Mouse (Mus musculus) midbrain, embryonic 14.5 days (tissue): ENCODE results near the gene March2. TPM values are rescaled to one million over a fixed set of nuclear protein-coding genes. Genes with fewer than 3 reads are reported as not detected.

ENCODE experiments used
- ATAC-seq: fragments of 200-750 bp; cut with Nextera tagmentation; 2 replicates; pipeline ENCODE4 v1.8.0; 2017; ENCODE audit warnings: moderate number of reproducible peaks, moderate library complexity; ENCODE audit not compliant: low FRiP score, low TSS enrichment
- DNase-seq: peaks from one replicate; pipeline ENCODE4 v3.0.0-alpha.2; 2015
- H3K27ac ChIP-seq: fragments of 300-500 bp; sonication (generic); replicated peaks from 2 replicates; pipeline ENCODE4 v1.5.1; 2014; ENCODE audit warnings: mild to moderate bottlenecking, low read depth, low read length, moderate library complexity
- H3K27me3 ChIP-seq: fragments of 300-500 bp; sonication (generic); 2 replicates; pipeline ENCODE4 v1.6.1; 2014; ENCODE audit warnings: low read length, control low read depth, mixed read lengths; ENCODE audit not compliant: control insufficient read depth, insufficient read depth
- H3K36me3 ChIP-seq: fragments of 300-500 bp; sonication (generic); 2 replicates; pipeline ENCODE4 v1.6.1; 2014; ENCODE audit warnings: low read length, control low read depth; ENCODE audit not compliant: control insufficient read depth, insufficient read depth
- H3K4me1 ChIP-seq: fragments of 300-500 bp; sonication (generic); 2 replicates; pipeline ENCODE4 v1.6.1; 2014; ENCODE audit warnings: mild to moderate bottlenecking, antibody characterized with exemption, low read length, control low read depth; ENCODE audit not compliant: control insufficient read depth, insufficient read depth
- H3K4me2 ChIP-seq: fragments of 300-500 bp; sonication (generic); 2 replicates; pipeline ENCODE4 v1.6.1; 2014; ENCODE audit warnings: mild to moderate bottlenecking, low read length, moderate library complexity
- H3K4me3 ChIP-seq: fragments of 300-500 bp; sonication (generic); replicated peaks from 2 replicates; pipeline ENCODE4 v1.5.1; 2014; ENCODE audit warnings: low read depth, low read length
- H3K9ac ChIP-seq: fragments of 300-500 bp; sonication (generic); replicated peaks from 2 replicates; pipeline ENCODE4 v1.6.1; 2014; ENCODE audit warnings: mild to moderate bottlenecking, low read length, moderate library complexity
- H3K9me3 ChIP-seq: fragments of 300-500 bp; sonication (generic); 2 replicates; pipeline ENCODE4 v1.6.1; 2016; ENCODE audit warnings: low read length, control low read depth, mixed read lengths; ENCODE audit not compliant: control insufficient read depth
- WGBS: fragments of 180-500 bp; shearing (Covaris S2); extraction: QIAGEN DNeasy Blood & Tissue Kit; methylation state at CpG from one replicate; pipeline ENCODE4 v1.1.7; 2014; 5-methylcytosine and 5-hydroxymethylcytosine counted together
- polyA plus RNA-seq: library from polyadenylated mRNA; unstranded; fragments of >200 nt; fragmentation: Nextera tagmentation; extraction: Ambion mirVana; gene quantifications from 2 replicates; pipeline ENCODE4 v1.2.1, GENCODE M21; 2014

Gene March2
- 45.2 and 62.6 TPM in 2 replicates for polyA plus RNA-seq

- H3K9ac ChIP-seq: peak within 1 kb of the TSS; percentile 79
- peaks cover 4% of the 10 kb centered on the region; the same call in 1 of the 2 replicates for H3K4me1 ChIP-seq
- DNase-seq: peak; percentile 96
- peak; percentile 99 for ATAC-seq
- no peaks in the 10 kb centered on the region for H3K36me3 ChIP-seq
- no peaks in the 10 kb centered on the region for H3K9me3 ChIP-seq
- 0 out of 2 replicates have a peak within 1 kb of the TSS, but pooled peaks have one; percentile 20 for H3K27ac ChIP-seq
- 0% methylated on average over 46 of the region's 46 CpGs for WGBS
- no peaks in the 10 kb centered on the region for H3K27me3 ChIP-seq
- peak within 1 kb of the TSS; percentile 79 for H3K4me2 ChIP-seq
- H3K4me3 ChIP-seq: peak within 1 kb of the TSS; percentile 82
Measured at GRCm38 (mm10) chr17:33718384-33718881, at the start of gene March2. Gene March2, minus strand, starts transcription at chr17:33718670.

- Histone ChIP-seq H3K9ac (no peak overlapping the region), H3K9me3 (no peaks in the 10 kb centered on the region), H3K36me3 (no peaks in the 10 kb centered on the region), H3K4me2 (no peak overlapping the region), H3K27ac (no peak overlapping the region), H3K4me1 (no peaks in the 10 kb centered on the region), H3K27me3 (no peaks in the 10 kb centered on the region), H3K4me3 (no peak overlapping the region)
- DNase-seq: no peak
- ATAC-seq: no peak
- 78% methylated on average over 3 of the region's 3 CpGs for WGBS
Measured at GRCm38 (mm10) chr17:33766389-33766788, 47.9 kb upstream of the March2 start.

- 3% methylated on average over 35 of the region's 35 CpGs for WGBS
- Histone ChIP-seq H3K9ac (peak within 1 kb of the TSS; percentile 93), H3K27ac (peak within 1 kb of the TSS; percentile 99), H3K27me3 (no peaks in the 10 kb centered on the region), H3K36me3 (no peaks in the 10 kb centered on the region; the same call in 1 of the 2 replicates), H3K4me3 (peak within 1 kb of the TSS; percentile 84), H3K4me2 (peak within 1 kb of the TSS; percentile 79), H3K9me3 (no peaks in the 10 kb centered on the region), H3K4me1 (peaks cover 39% of the 10 kb centered on the region)
- DNase-seq: peak; percentile 100
- ATAC-seq: peak; percentile 99
Measured at GRCm38 (mm10) chr17:33760255-33761165, 42.0 kb upstream of the March2 start, which contains the start of gene Rab11b. Gene Rab11b, minus strand, starts transcription at chr17:33760530.

- peak overlapping the region; percentile 93 for H3K9ac ChIP-seq
- ATAC-seq (peak; percentile 82), DNase-seq (peak; percentile 88)
- H3K27ac ChIP-seq: peak overlapping the region; percentile 99
- H3K27me3 ChIP-seq: no peaks in the 10 kb centered on the region
- peaks cover 44% of the 10 kb centered on the region for H3K4me1 ChIP-seq
- H3K4me3 ChIP-seq: peak overlapping the region; percentile 84
- no peaks in the 10 kb centered on the region; the same call in 1 of the 2 replicates for H3K36me3 ChIP-seq
- no peaks in the 10 kb centered on the region for H3K9me3 ChIP-seq
- peak overlapping the region; percentile 79 for H3K4me2 ChIP-seq
- 1% methylated on average over 36 of the region's 38 CpGs for WGBS
Measured at GRCm38 (mm10) chr17:33759767-33760254, 41.3 kb upstream of the March2 start.

GRCm38 (mm10) chr17:33757231-33757630, 38.8 kb upstream of the March2 start:
- H3K4me1 ChIP-seq: peaks cover 44% of the 10 kb centered on the region

GRCm38 (mm10) chr17:33756108-33756790, 37.8 kb upstream of the March2 start:
- ATAC-seq: no peak
- H3K27ac ChIP-seq: no peak overlapping the region
- peaks cover 44% of the 10 kb centered on the region for H3K4me1 ChIP-seq
- H3K4me2 ChIP-seq: no peak overlapping the region
- H3K4me3 ChIP-seq: no peak overlapping the region
- no peak overlapping the region for H3K9ac ChIP-seq
- no peak for DNase-seq
- H3K9me3 ChIP-seq: no peaks in the 10 kb centered on the region
- WGBS: 86% methylated on average over 3 of the region's 3 CpGs
- H3K27me3 ChIP-seq: no peaks in the 10 kb centered on the region
- H3K36me3 ChIP-seq: peaks cover under 1% of the 10 kb centered on the region; the same call in 1 of the 2 replicates

More at GRCm38 (mm10) chr17:33757231-33757630, 38.8 kb upstream of the March2 start:
- no peak for DNase-seq
- no peak overlapping the region for H3K27ac ChIP-seq
- no peaks in the 10 kb centered on the region for H3K27me3 ChIP-seq
- no peak overlapping the region; the same call in 1 of the 2 replicates for H3K9ac ChIP-seq
- ATAC-seq: no peak
- H3K36me3 ChIP-seq: no peaks in the 10 kb centered on the region; the same call in 1 of the 2 replicates
- H3K4me3 ChIP-seq: no peak overlapping the region
- no peaks in the 10 kb centered on the region for H3K9me3 ChIP-seq
- 77% methylated on average over 4 of the region's 4 CpGs for WGBS
- peak overlapping the region; percentile 2; the same call in 1 of the 2 replicates for H3K4me2 ChIP-seq

GRCm38 (mm10) chr17:33755418-33756107, 37.1 kb upstream of the March2 start:
- DNase-seq: no peak

More at GRCm38 (mm10) chr17:33755418-33756107, 37.1 kb upstream of the March2 start:
- no peaks in the 10 kb centered on the region for H3K9me3 ChIP-seq
- H3K27me3 ChIP-seq: no peaks in the 10 kb centered on the region
- no peak overlapping the region for H3K9ac ChIP-seq
- H3K36me3 ChIP-seq: peaks cover 5% of the 10 kb centered on the region; the same call in 1 of the 2 replicates
- 0 out of 2 replicates have a peak overlapping the region, but pooled peaks have one; percentile 13 for H3K4me2 ChIP-seq
- no peak for ATAC-seq
- 71% methylated on average over 10 of the region's 10 CpGs for WGBS
- H3K4me3 ChIP-seq: no peak overlapping the region
- no peak overlapping the region for H3K27ac ChIP-seq
- peaks cover 44% of the 10 kb centered on the region for H3K4me1 ChIP-seq
